Mouse (Mus musculus): ENCODE data around the gene Olfr625-ps1. TPM values are rescaled to one million over a fixed set of nuclear protein-coding genes. Genes with fewer than 3 reads are reported as not detected.
"Not testable (repeated sequence)": the region's sequence is repeated elsewhere in the genome, so short reads cannot be mapped to it uniquely, and the experiment has no call there.

Olfr625-ps1 gene
- polyA plus RNA-seq (2016; fragmentation: Nextera tagmentation; extraction: Ambion mirVana) = not detected in 2 replicates

DNA sequence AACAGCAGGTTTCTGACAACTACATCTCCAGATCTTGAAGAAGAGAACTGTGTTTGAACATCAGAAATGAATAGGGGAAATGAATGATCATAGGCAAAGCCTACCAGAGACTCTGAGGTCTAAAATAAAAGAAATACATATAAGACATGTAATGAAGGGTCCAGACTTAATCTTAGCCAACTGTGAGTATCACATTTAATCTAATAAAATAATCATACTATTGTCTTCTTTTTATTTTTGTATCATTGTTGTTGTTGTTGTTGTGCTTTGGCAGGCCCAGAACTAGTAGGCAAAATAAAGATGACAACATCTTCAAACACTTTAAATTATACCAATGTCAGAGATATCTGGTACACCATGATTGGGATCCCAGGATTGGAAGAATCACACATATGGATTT, at the start of gene Olfr625-ps1:
TSS of gene Olfr625-ps1 (plus strand) at position 301 of the 400 bp plus-strand sequence.
- no peaks in the 10 kb centered on the region for H3K36me3 ChIP-seq
- no peak for ATAC-seq
- H3K4me2 ChIP-seq = no peak within 1 kb of the TSS
- H3K9ac ChIP-seq = no peak within 1 kb of the TSS
- no peak within 1 kb of the TSS for H3K4me3 ChIP-seq
- no peaks in the 10 kb centered on the region for H3K4me1 ChIP-seq
- no peaks in the 10 kb centered on the region for H3K9me3 ChIP-seq (replicated peaks)
- H3K27me3 ChIP-seq (replicated peaks) = no peaks in the 10 kb centered on the region
- H3K27ac ChIP-seq = no peak within 1 kb of the TSS

DNA sequence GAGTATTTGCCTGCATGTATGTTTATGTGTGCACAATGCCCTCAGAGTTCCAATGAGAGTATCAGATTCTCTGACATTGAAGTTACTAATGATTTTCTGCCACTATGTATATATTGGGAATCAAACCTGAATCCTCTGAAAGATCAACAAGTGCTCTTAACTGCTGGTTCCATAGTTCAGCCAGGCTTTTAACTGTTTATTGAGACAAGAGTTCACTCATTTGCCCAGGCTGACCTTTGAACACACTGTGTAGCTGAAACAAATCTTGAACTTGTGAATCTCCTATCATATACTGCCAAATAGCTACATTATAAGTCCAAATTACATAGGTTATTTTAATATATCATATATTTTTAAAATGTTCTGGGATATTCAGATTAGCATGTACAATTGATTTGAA, 45.7 kb upstream of the Olfr625-ps1 start:
- Histone ChIP-seq H3K27me3 (replicated peaks) (no peaks in the 10 kb centered on the region), H3K27ac (no peak overlapping the region), H3K36me3 (no peaks in the 10 kb centered on the region), H3K4me3 (no peak overlapping the region), H3K4me2 (no peak overlapping the region), H3K4me1 (no peaks in the 10 kb centered on the region), H3K9ac (no peak overlapping the region), H3K9me3 (replicated peaks) (no peaks in the 10 kb centered on the region)
- ATAC-seq = no peak

DNA sequence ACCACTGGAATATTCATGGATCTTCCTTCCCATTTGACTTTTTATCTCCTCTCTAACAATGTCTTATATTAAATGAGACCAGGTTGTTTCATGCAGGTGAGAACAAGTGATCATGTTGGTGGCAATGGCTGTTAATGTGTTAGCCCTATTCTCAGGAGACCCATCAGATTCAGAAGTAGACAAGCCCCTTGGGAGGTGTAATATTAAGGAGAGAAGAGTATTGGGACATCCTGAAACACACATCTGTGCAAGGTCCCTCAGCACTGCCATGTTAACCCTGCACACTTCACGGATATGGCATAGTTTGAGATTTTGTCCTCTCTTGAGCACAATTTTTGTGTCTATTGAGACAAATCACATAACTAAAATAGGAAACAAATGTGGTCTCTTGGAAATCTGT, 39.9 kb upstream of the Olfr625-ps1 start, which contains the start of gene Olfr622:
TSS of gene Olfr622 (minus strand) at position 101 of the 400 bp plus-strand sequence.
- Histone ChIP-seq H3K4me1 (no peaks in the 10 kb centered on the region), H3K27ac (no peak within 1 kb of the TSS), H3K27me3 (replicated peaks) (no peaks in the 10 kb centered on the region), H3K4me3 (no peak within 1 kb of the TSS), H3K9ac (no peak within 1 kb of the TSS), H3K4me2 (no peak within 1 kb of the TSS), H3K9me3 (replicated peaks) (no peaks in the 10 kb centered on the region), H3K36me3 (no peaks in the 10 kb centered on the region)
- no peak for ATAC-seq
- WGBS (ENCODE audit: insufficient replicate concordance) = 50% methylated on average over 1 of the region's 1 CpGs

DNA sequence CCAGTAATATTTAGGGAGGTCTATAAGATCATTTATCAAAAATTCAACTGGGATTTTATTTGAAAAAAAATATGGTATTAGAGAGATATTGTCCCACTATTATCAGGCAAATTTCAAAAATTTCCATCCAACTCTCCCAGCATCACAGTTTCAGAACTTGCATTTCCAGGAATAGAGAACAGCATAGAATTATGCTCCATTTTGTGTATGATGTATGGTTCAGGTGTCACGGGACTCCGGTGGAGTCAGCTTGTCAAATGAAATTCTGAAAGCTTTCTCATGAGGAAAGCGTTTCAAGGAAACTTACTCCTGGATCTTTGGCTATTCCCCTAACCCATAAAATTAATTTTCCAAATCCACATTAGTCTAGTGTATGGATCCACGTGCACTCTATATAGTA, 38.5 kb upstream of the Olfr625-ps1 start:
- Histone ChIP-seq H3K27ac (no peak overlapping the region), H3K4me3 (no peak overlapping the region), H3K27me3 (replicated peaks) (no peaks in the 10 kb centered on the region), H3K4me1 (no peaks in the 10 kb centered on the region), H3K36me3 (no peaks in the 10 kb centered on the region), H3K9me3 (replicated peaks) (no peaks in the 10 kb centered on the region), H3K9ac (no peak overlapping the region), H3K4me2 (no peak overlapping the region)
- WGBS (ENCODE audit: insufficient replicate concordance) = 61% methylated on average over 4 of the region's 4 CpGs
- ATAC-seq = no peak

DNA sequence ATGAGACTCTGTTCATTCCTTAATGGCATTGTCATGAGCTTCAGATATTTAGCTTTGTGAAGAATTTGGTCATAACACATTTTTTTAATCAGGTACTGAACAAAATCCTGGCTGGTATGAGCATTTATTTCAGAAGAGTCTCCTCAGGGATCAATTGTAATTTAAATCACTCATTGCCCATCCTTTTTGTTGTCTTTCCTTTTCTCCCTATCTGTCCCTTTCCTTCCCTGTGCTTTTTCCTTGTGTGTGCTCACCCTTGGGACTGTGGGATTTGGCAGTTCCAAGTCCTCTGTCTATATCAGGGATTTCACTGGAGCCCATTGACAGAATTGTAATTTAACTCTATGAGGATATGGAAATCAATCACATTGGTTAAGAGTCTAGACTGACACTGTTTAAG, 18.9 kb upstream of the Olfr625-ps1 start, which contains the start of gene Olfr623:
TSS of gene Olfr623 (minus strand) at position 101 of the 400 bp plus-strand sequence.
- Histone ChIP-seq H3K9me3 (replicated peaks) (no peaks in the 10 kb centered on the region), H3K4me2 (no peak within 1 kb of the TSS), H3K27me3 (replicated peaks) (no peaks in the 10 kb centered on the region), H3K4me1 (no peaks in the 10 kb centered on the region), H3K4me3 (no peak within 1 kb of the TSS), H3K36me3 (no peaks in the 10 kb centered on the region), H3K9ac (no peak within 1 kb of the TSS), H3K27ac (no peak within 1 kb of the TSS)
- ATAC-seq = no peak

DNA sequence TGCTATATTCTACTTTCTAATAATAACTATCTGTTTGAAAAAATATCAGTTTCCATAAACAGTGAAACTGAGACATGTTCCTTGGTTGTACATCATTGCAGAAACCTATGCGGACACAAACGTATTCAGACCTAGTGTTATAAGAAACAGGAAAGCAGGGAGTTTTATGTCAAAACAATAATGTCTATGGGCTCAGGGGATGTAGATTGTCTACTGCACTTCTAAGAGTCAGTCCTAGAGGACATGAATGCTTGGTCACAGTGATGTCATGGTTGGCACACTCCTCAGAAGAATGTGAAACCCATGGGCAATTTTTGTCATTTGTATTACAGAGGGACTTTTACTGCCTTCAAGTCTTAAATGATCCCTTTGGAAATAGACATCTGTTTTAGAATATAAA, 11.4 kb upstream of the Olfr625-ps1 start, which contains the start of gene Olfr624:
TSS of gene Olfr624 (minus strand) at position 101 of the 400 bp plus-strand sequence.
- no peak within 1 kb of the TSS for H3K4me2 ChIP-seq
- 76% methylated on average over 2 of the region's 2 CpGs for WGBS (ENCODE audit: insufficient replicate concordance)
- ATAC-seq = no peak
- no peaks in the 10 kb centered on the region for H3K36me3 ChIP-seq
- no peaks in the 10 kb centered on the region for H3K27me3 ChIP-seq (replicated peaks)
- no peak within 1 kb of the TSS for H3K9ac ChIP-seq
- no peaks in the 10 kb centered on the region for H3K4me1 ChIP-seq
- no peaks in the 10 kb centered on the region for H3K9me3 ChIP-seq (replicated peaks)
- H3K27ac ChIP-seq = no peak within 1 kb of the TSS
- H3K4me3 ChIP-seq = no peak within 1 kb of the TSS

GRCm38 (mm10) chr7:103699469-103699868, 16.9 kb downstream of the Olfr625-ps1 start:
- no peaks in the 10 kb centered on the region for H3K36me3 ChIP-seq

GRCm38 (mm10) chr7:103712024-103712423, 29.5 kb downstream of the Olfr625-ps1 start:
- H3K27me3 ChIP-seq (replicated peaks) = no peaks in the 10 kb centered on the region
- H3K4me2 ChIP-seq = no peak overlapping the region
- no peak overlapping the region for H3K4me3 ChIP-seq
- H3K27ac ChIP-seq = no peak overlapping the region
- no peaks in the 10 kb centered on the region for H3K9me3 ChIP-seq (replicated peaks)
- no peaks in the 10 kb centered on the region for H3K4me1 ChIP-seq
- H3K36me3 ChIP-seq = no peaks in the 10 kb centered on the region
- WGBS (ENCODE audit: insufficient replicate concordance) = 32% methylated on average over 2 of the region's 2 CpGs
- H3K9ac ChIP-seq = no peak overlapping the region
- ATAC-seq = peak; percentile 58

More at GRCm38 (mm10) chr7:103699469-103699868, 16.9 kb downstream of the Olfr625-ps1 start:
- WGBS (ENCODE audit: insufficient replicate concordance) = 84% methylated on average over 4 of the region's 4 CpGs
- no peak for ATAC-seq
- H3K9me3 ChIP-seq (replicated peaks) = no peaks in the 10 kb centered on the region
- H3K27me3 ChIP-seq (replicated peaks) = no peaks in the 10 kb centered on the region
- H3K4me3 ChIP-seq = no peak overlapping the region
- no peak overlapping the region for H3K27ac ChIP-seq
- no peaks in the 10 kb centered on the region for H3K4me1 ChIP-seq
- no peak overlapping the region for H3K4me2 ChIP-seq
- no peak overlapping the region for H3K9ac ChIP-seq

DNA sequence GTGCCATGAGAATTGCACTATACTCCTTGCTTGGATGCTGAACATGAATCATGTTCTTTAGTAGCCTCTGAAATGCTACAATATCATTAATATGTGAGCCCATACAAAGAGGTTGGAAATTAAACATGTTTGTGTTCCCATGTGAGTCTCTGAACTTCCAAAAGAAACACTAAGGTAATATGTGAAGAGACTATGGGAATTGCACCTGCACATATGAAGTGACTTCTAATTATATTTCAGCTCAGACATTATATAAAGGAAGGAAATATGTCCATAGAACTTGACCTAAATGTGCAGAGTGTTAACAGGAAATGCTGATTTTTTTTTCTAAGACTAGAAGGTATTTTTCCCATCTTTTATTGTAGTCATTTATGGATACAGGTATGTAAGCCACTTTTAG, 31.9 kb downstream of the Olfr625-ps1 start, which contains the start of gene Olfr243:
TSS of gene Olfr243 (plus strand) at position 301 of the 400 bp plus-strand sequence.
- no peak within 1 kb of the TSS for H3K4me2 ChIP-seq
- ATAC-seq = no peak
- H3K9ac ChIP-seq = no peak within 1 kb of the TSS
- H3K36me3 ChIP-seq = no peaks in the 10 kb centered on the region
- no peak within 1 kb of the TSS for H3K4me3 ChIP-seq
- H3K27me3 ChIP-seq (replicated peaks) = no peaks in the 10 kb centered on the region
- no peaks in the 10 kb centered on the region for H3K9me3 ChIP-seq (replicated peaks)
- H3K4me1 ChIP-seq = no peaks in the 10 kb centered on the region
- H3K27ac ChIP-seq = no peak within 1 kb of the TSS

DNA sequence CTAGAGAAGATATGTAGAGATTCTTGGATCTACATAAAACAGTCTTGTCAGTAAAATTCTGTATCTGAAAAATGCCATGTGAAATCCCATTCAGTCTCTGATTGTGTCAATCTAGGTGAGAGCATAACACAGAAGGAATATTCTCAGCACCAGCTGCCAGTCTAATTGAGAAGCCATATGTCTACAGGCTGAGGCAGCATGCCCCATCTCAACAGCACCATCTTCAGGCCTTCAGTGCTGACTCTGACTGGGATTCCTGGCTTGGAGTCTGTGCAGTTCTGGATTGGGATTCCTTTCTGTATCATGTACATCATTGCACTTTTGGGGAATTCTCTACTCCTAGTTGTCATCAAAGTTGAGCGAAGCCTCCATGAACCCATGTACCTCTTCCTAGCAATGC, 33.9 kb downstream of the Olfr625-ps1 start:
- WGBS (ENCODE audit: insufficient replicate concordance) = 83% methylated on average over 1 of the region's 1 CpGs
- not testable (repeated sequence) for H3K27me3 ChIP-seq (replicated peaks); ATAC-seq; H3K9ac ChIP-seq; H3K4me3 ChIP-seq; H3K36me3 ChIP-seq; H3K27ac ChIP-seq; H3K9me3 ChIP-seq (replicated peaks); H3K4me1 ChIP-seq; H3K4me2 ChIP-seq

DNA sequence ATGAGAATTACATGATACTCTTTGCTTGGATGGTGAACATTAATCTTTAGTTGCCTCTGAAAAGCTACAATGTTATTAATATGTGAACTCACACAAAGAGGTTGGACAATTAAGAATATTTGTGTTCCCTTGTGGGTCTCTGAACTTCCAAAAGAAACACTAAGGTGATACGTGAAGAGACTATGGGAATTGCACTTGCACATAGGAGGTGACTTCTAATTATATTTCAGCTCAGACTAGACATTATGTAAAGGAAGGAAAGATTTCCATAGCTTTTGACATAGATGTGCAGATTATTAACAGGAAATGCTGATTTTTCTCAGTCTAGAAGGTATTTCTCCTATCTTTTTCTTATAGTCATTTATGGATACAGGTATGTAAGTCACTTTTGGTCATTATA, 47.6 kb downstream of the Olfr625-ps1 start, which contains the start of gene Olfr628:
TSS of gene Olfr628 (plus strand) at position 301 of the 400 bp plus-strand sequence.
- H3K9me3 ChIP-seq (replicated peaks) = no peaks in the 10 kb centered on the region
- H3K27me3 ChIP-seq (replicated peaks) = no peaks in the 10 kb centered on the region
- H3K4me2 ChIP-seq = no peak within 1 kb of the TSS
- H3K4me3 ChIP-seq = no peak within 1 kb of the TSS
- whole genome bisulfite sequencing (ENCODE audit: insufficient replicate concordance) = 68% methylated on average over 1 of the region's 1 CpGs
- no peaks in the 10 kb centered on the region for H3K36me3 ChIP-seq
- no peaks in the 10 kb centered on the region for H3K4me1 ChIP-seq
- no peak within 1 kb of the TSS for H3K27ac ChIP-seq
- ATAC-seq = no peak
- no peak within 1 kb of the TSS for H3K9ac ChIP-seq

Measured in liver, embryonic 12.5 days (tissue).